Comparison of ENCODE assay signal across 18 mouse cellular contexts in genomic region chr4:149918455-149919070, GRCm38 (mm10). TPM values are rescaled to one million over a fixed set of nuclear protein-coding genes. Genes with fewer than 3 reads are reported as not detected.
DNase-seq lines count a peak whose midpoint lies in the region; ATAC-seq lines count a peak whose summit lies in the region.
"Had no signal": no experiment of that assay in that cellular context is flagged by ENCODE, and none has a peak within 500 bp of the region (broad histone marks: within the 10 kb centered on the region; RNA-seq: fewer than 3 reads in every experiment).

No protein-coding gene starts in this region.

- 88% methylated on average over 15 of the region's 15 CpGs for WGBS in hindbrain, embryonic 10.5 days
- 85% methylated on average over 15 of the region's 15 CpGs for WGBS in hindbrain, embryonic 14.5 days
- WGBS in limb, embryonic 13.5 days: 74% methylated on average over 15 of the region's 15 CpGs

- H3K36me3 ChIP-seq in hindbrain, embryonic 10.5 days: 0 out of 2 replicates have a peak, but pooled peaks cover 5% of the 10 kb centered on the region
- no peaks in the 10 kb centered on the region for H3K36me3 ChIP-seq in hindbrain, embryonic 14.5 days (replicated peaks; ENCODE audit: control insufficient read depth, insufficient read depth)
- H3K36me3 ChIP-seq in limb, embryonic 13.5 days: peaks cover 5% of the 10 kb centered on the region; the same call in 1 of the 2 replicates
- H3K36me3 ChIP-seq: liver, embryonic 15.5 days; neural tube, embryonic 13.5 days had no signal

- no peak overlapping the region for H3K4me2 ChIP-seq in hindbrain, embryonic 14.5 days (replicated peaks)
- no peak overlapping the region for H3K4me2 ChIP-seq in limb, embryonic 13.5 days (replicated peaks)
- H3K4me2 ChIP-seq: embryonic facial prominence, embryonic 12.5 days; forebrain, embryonic 13.5 days; liver, embryonic 15.5 days; neural tube, embryonic 13.5 days had no signal

- H3K27me3 ChIP-seq in hindbrain, embryonic 10.5 days (ENCODE audit: insufficient read depth, poor library complexity, severe bottlenecking): peaks cover 6% of the 10 kb centered on the region
- no peaks in the 10 kb centered on the region for H3K27me3 ChIP-seq in hindbrain, embryonic 14.5 days (ENCODE audit: control insufficient read depth, insufficient read depth, low read length)
- H3K27me3 ChIP-seq in limb, embryonic 13.5 days: no peaks in the 10 kb centered on the region
- H3K27me3 ChIP-seq: embryonic facial prominence, embryonic 12.5 days; forebrain, embryonic 13.5 days; liver, embryonic 15.5 days; neural tube, embryonic 13.5 days had no signal

- DNase-seq in hindbrain, embryonic 10.5 days (ENCODE audit: low spot score): no peak
- no peak for DNase-seq in hindbrain, embryonic 14.5 days (ENCODE audit: low spot score)
- peak; percentile 68 for DNase-seq in layer of hippocampus, adult 9-11 months
- no peak for DNase-seq in adrenal gland, postnatal 25 days
- DNase-seq in spleen, postnatal 14 days (ENCODE audit: low spot score in 2 of 2): no peak
- DNase-seq: cerebellum, adult 2 months; retina, postnatal 1 day; thymus, postnatal 4 days had no signal

- no peak overlapping the region for H3K9ac ChIP-seq in hindbrain, embryonic 14.5 days
- no peak overlapping the region for H3K9ac ChIP-seq in limb, embryonic 13.5 days
- H3K9ac ChIP-seq: embryonic facial prominence, embryonic 12.5 days; forebrain, embryonic 13.5 days; liver, embryonic 15.5 days; neural tube, embryonic 13.5 days had no signal

- no peaks in the 10 kb centered on the region for H3K9me3 ChIP-seq in hindbrain, embryonic 10.5 days
- no peaks in the 10 kb centered on the region for H3K9me3 ChIP-seq in hindbrain, embryonic 14.5 days (ENCODE audit: control insufficient read depth, low read length)
- no peaks in the 10 kb centered on the region for H3K9me3 ChIP-seq in limb, embryonic 13.5 days
- H3K9me3 ChIP-seq: embryonic facial prominence, embryonic 12.5 days; forebrain, embryonic 13.5 days; liver, embryonic 15.5 days; neural tube, embryonic 13.5 days had no signal

- no peak for ATAC-seq in hindbrain, embryonic 14.5 days (ENCODE audit: low FRiP score)
- ATAC-seq in granulocyte monocyte progenitor cell, adult 5-6 weeks (replicated peaks; ENCODE audit: poor library complexity, severe bottlenecking): peak; percentile 43
- ATAC-seq in limb, embryonic 13.5 days (ENCODE audit: low FRiP score, low read depth): no peak
- ATAC-seq: activated CD4-positive, CD25-positive, alpha-beta regulatory T cell, adult 4 months; CD4-positive, CD25-positive, alpha-beta regulatory T cell, adult 4 months; forebrain, embryonic 13.5 days; midbrain, embryonic 16.5 days had no signal

- H3K27ac ChIP-seq in hindbrain, embryonic 10.5 days: 0 out of 2 replicates have a peak overlapping the region, but pooled peaks have one; percentile 13
- no peak overlapping the region for H3K27ac ChIP-seq in hindbrain, embryonic 14.5 days
- peak overlapping the region; percentile 7; the same call in 1 of the 2 replicates for H3K27ac ChIP-seq in limb, embryonic 13.5 days
- H3K27ac ChIP-seq: embryonic facial prominence, embryonic 12.5 days; forebrain, embryonic 13.5 days; liver, embryonic 15.5 days; macrophage; neural tube, embryonic 13.5 days had no signal

- peaks cover 89% of the 10 kb centered on the region for H3K4me1 ChIP-seq in hindbrain, embryonic 10.5 days (replicated peaks)
- H3K4me1 ChIP-seq in hindbrain, embryonic 14.5 days (replicated peaks; ENCODE audit: control insufficient read depth, insufficient read depth, low read length): peaks cover 17% of the 10 kb centered on the region; the same call in 1 of the 2 replicates
- H3K4me1 ChIP-seq in limb, embryonic 13.5 days: peaks cover 98% of the 10 kb centered on the region
- H3K4me1 ChIP-seq: liver, embryonic 15.5 days had no signal

- no peak overlapping the region for H3K4me3 ChIP-seq in hindbrain, embryonic 10.5 days
- H3K4me3 ChIP-seq in hindbrain, embryonic 14.5 days (replicated peaks; ENCODE audit: low read length): no peak overlapping the region
- no peak overlapping the region for H3K4me3 ChIP-seq in limb, embryonic 13.5 days
- H3K4me3 ChIP-seq: embryonic facial prominence, embryonic 12.5 days; forebrain, embryonic 13.5 days; liver, embryonic 15.5 days; neural tube, embryonic 13.5 days had no signal

RNA-seq across cellular contexts. Expression of gene Spsb1, which starts 36.3 kb away (rescaled TPM):
- polyA plus RNA-seq in hindbrain, embryonic 10.5 days (2016; fragmentation: Nextera tagmentation; extraction: Ambion mirVana): 10.7 and 12.0 TPM in 2 replicates
- polyA plus RNA-seq in hindbrain, embryonic 14.5 days (2014; fragmentation: Nextera tagmentation; extraction: Ambion mirVana): 7.0 and 7.2 TPM in 2 replicates
- not detected in 2 replicates for total RNA-seq in granulocyte monocyte progenitor cell, adult 5-6 weeks (2014; fragmentation: Nextera tagmentation)
- not detected in 2 replicates for total RNA-seq in granulocyte monocyte progenitor cell, adult 5-6 weeks (2017)
- polyA plus RNA-seq in limb, embryonic 13.5 days (2015; fragmentation: Nextera tagmentation; extraction: Ambion mirVana): 18.1 and 22.3 TPM in 2 replicates
- 23.7 and 25.6 TPM in 2 replicates for total RNA-seq in adrenal gland, postnatal 25 days (2021)
